Mouse (Mus musculus) spleen, adult 2 months (tissue): ENCODE measurements around the gene Igfbpl1. TPM values are rescaled to one million over a fixed set of nuclear protein-coding genes. Genes with fewer than 3 reads are reported as not detected.

Experiments
- DNase-seq, 2 experiments: peaks; one replicate each; pipeline versions ENCODE4 v3.0.0 to v3.0.0-alpha.2; 2012 to 2021; ENCODE audit warnings: low spot score in 2 of 2, low read depth in 1 of 2
- H3K27ac ChIP-seq: fragments of 200-500 bp; 2 replicates; pipeline ENCODE4 v1.5.1; 2012; ENCODE audit warnings: low read length, inconsistent platforms; ENCODE audit not compliant: insufficient read depth
- H3K27me3 ChIP-seq: fragments of 200-500 bp; 2 replicates; pipeline ENCODE4 v1.6.1; 2012; ENCODE audit warnings: mild to moderate bottlenecking, moderate library complexity, low read length, inconsistent platforms; ENCODE audit not compliant: control insufficient read depth, insufficient read depth
- H3K36me3 ChIP-seq: fragments of 200-500 bp; 2 replicates; pipeline ENCODE4 v1.6.1; 2012; ENCODE audit warnings: mild to moderate bottlenecking, low read length, inconsistent platforms; ENCODE audit not compliant: control insufficient read depth, insufficient read depth
- H3K4me1 ChIP-seq: fragments of 200-500 bp; 2 replicates; pipeline ENCODE4 v1.6.1; 2011; ENCODE audit warnings: inconsistent platforms; ENCODE audit not compliant: control insufficient read depth, insufficient read depth, insufficient read length
- H3K4me3 ChIP-seq: fragments of 200-500 bp; 2 replicates; pipeline ENCODE4 v1.5.1; 2011; ENCODE audit warnings: mild to moderate bottlenecking, inconsistent platforms; ENCODE audit not compliant: insufficient read depth, insufficient read length; ENCODE audit errors: extremely low read depth
- CTCF ChIP-seq: fragments of 200-500 bp; IDR thresholded peaks from 2 replicates; pipeline ENCODE4 v1.5.1; 2011; ENCODE audit warnings: mild to moderate bottlenecking, inconsistent platforms; ENCODE audit not compliant: insufficient read depth, insufficient read length, insufficient replicate concordance; ENCODE audit errors: extremely low read depth
- POLR2A ChIP-seq: fragments of 200-500 bp; IDR thresholded peaks from 2 replicates; pipeline ENCODE4 v1.6.1; 2011; ENCODE audit warnings: low read depth, low read length, inconsistent platforms
- WGBS: fragments of 180-500 bp; shearing (Covaris S2); methylation state at CpG from one replicate; pipeline ENCODE4 v1.1.7; 2018; 5-methylcytosine and 5-hydroxymethylcytosine counted together
- polyA plus RNA-seq: library from polyadenylated mRNA; depleted of rRNA; stranded (reverse); fragments of >200 nt; gene quantifications from 2 replicates; pipeline ENCODE4 v1.2.3, GENCODE M21; 2012

Gene Igfbpl1
- polyA plus RNA-seq, 1 experiment = not detected

DNA sequence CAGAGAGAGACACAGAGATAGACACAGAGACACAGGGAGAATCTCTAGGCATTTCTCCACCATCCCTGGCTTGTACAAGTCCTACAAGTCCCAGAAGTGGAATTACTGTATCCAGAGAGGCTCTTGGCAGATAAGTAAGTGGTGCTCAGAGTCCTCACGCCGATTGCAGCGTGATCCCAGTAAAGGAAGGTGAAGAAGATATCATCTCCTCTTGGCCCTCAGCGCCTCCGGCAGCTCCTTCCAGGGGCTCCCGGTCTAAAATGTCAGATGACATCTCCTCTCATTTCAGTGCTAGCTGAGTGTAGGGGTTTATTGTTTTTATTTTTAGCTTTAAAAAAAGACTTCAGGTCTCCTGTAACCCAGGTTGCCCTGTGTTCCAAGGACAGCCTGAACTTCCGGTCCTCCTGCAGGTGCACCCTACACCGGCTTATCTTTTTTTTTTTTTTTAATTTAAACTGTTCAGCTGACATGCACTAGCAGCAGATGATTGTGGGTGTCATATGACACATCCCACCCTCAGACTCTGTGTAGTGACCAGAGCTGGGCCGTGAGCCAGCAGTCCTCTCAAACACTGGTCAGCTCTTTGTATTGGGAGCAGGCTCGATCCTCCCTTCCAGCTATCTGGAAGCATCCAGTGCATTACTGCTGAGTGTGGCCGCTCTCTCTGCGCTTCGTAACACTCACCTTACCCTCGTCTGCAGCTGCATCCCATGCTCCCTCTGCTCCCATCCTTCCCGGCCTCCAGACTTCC, 26.9 kb upstream of the Igfbpl1 start:
- no peak for DNase-seq
- WGBS = 88% methylated on average over 15 of the region's 15 CpGs
- Histone ChIP-seq H3K4me3 (no peak overlapping the region), H3K4me1 (no peaks in the 10 kb centered on the region), H3K27me3 (no peaks in the 10 kb centered on the region), H3K27ac (no peak overlapping the region), H3K36me3 (no peaks in the 10 kb centered on the region)
- TF ChIP-seq CTCF = no peak
- no peak for TF ChIP-seq POLR2A

DNA sequence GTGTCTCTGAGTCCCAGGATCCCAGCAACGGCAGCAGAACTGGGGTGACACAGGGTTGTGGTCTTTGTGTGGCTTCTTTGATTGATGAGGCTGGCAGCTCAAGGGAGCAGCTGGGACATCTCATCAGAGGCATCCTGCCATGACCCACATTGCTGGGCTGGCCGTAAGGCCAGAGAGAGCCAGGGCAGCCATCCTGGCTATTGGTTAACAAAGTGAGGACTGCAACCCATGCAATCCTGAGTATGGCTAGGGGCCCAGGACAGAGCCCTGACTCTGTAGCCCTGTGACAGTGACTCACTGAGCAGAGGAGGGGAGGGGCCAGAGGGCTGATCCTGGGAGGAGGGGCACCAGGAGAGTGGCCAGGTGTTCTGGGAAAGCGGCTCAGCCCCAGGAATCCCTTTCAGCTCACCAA, 24.9 kb upstream of the Igfbpl1 start:
- no peak overlapping the region for H3K27ac ChIP-seq
- DNase-seq = no peak
- no peak overlapping the region for H3K4me3 ChIP-seq
- WGBS = 48% methylated on average over 3 of the region's 3 CpGs
- H3K4me1 ChIP-seq = no peaks in the 10 kb centered on the region
- H3K36me3 ChIP-seq = no peaks in the 10 kb centered on the region
- TF ChIP-seq CTCF (no peak), POLR2A (no peak)
- no peaks in the 10 kb centered on the region for H3K27me3 ChIP-seq

DNA sequence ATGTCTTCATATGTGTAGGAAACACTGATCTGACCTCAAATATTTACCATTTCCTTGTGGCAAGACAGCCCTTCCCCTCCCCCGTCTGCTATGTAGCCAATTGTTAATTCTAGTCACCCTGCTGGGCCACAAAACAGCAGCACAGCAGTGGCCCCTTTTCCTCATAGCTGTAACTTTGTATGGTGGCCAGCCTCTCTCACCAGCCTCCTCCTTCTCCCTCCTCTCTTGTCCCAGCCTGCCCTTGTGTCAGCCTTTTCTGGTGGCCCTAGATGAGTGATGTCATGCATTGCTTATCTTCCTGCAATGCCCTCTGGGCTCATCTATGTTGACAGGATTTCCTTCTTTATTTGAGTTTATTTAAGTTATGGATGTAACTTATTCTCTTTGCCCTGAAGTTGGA, 22.7 kb upstream of the Igfbpl1 start:
- Histone ChIP-seq H3K4me3 (no peak overlapping the region), H3K36me3 (no peaks in the 10 kb centered on the region), H3K27me3 (no peaks in the 10 kb centered on the region), H3K4me1 (no peaks in the 10 kb centered on the region), H3K27ac (no peak overlapping the region)
- no peak for DNase-seq
- TF ChIP-seq CTCF = no peak
- no peak for TF ChIP-seq POLR2A
- WGBS = 63% methylated on average over 1 of the region's 1 CpGs

DNA sequence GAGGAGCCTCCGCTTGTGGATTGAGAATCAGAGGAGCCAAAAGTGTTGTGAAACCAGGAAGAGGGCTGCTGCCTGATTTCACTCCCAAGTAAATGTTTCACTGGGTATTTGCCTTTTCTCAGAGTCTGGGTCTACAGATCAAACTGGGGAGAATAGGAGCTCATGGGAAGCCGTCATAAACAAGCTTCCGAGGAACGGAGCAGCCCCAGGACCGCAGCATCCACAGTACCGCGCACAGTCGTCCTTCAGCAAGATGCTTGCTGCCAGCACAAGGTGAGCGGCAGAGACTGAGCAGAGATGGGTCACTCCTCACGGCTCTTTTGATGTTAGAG, 22.1 kb upstream of the Igfbpl1 start:
- H3K4me3 ChIP-seq = no peak overlapping the region
- H3K27me3 ChIP-seq = no peaks in the 10 kb centered on the region
- H3K4me1 ChIP-seq = no peaks in the 10 kb centered on the region
- DNase-seq = no peak
- no peak for TF ChIP-seq POLR2A
- TF ChIP-seq CTCF = no peak
- no peaks in the 10 kb centered on the region for H3K36me3 ChIP-seq
- H3K27ac ChIP-seq = no peak overlapping the region
- 53% methylated on average over 10 of the region's 10 CpGs for WGBS

DNA sequence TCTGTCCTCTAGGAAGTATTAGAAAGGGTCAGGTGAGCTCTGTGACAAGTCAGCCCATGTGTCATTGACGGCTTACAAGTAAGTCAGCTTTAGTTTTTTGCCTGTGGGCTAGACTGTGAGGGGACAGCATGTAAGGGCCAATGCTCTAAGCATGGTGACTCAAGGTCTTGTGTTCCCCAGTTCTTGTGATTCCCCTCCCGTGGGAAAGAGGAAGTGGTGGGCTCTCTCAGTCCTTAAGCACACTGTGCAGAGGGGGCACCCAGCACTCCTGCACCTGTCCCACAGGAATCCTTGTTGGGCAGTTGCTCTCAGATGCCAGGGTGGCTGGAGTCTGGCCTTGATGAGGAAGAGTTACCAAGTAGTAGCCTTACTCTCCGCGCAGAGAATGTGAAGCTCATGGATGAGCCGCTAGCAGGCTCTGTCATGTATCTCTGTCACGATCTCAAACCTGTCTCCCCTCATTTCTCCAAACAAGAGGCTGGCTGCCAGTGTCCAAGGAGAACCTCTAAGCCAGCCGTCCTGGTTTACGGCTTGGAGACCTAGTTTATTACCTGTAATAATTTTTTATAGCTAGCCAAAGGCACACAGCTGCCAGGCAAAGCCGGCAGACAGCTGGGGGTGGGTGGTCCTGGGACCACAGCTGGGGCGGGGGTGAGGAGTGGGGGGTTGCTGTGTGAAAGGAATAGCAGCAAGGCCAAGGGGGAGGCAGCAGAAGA, 21.5 kb upstream of the Igfbpl1 start, which contains the start of gene Stra6l:
Gene Stra6l (plus strand): TSS at position 556 of the 716 bp plus-strand sequence.
- Histone ChIP-seq H3K4me1 (no peaks in the 10 kb centered on the region), H3K27ac (no peak within 1 kb of the TSS), H3K27me3 (no peaks in the 10 kb centered on the region), H3K36me3 (no peaks in the 10 kb centered on the region), H3K4me3 (no peak within 1 kb of the TSS)
- no peak for DNase-seq
- TF ChIP-seq POLR2A (no peak), CTCF (no peak)
- 37% methylated on average over 10 of the region's 10 CpGs for WGBS

DNA sequence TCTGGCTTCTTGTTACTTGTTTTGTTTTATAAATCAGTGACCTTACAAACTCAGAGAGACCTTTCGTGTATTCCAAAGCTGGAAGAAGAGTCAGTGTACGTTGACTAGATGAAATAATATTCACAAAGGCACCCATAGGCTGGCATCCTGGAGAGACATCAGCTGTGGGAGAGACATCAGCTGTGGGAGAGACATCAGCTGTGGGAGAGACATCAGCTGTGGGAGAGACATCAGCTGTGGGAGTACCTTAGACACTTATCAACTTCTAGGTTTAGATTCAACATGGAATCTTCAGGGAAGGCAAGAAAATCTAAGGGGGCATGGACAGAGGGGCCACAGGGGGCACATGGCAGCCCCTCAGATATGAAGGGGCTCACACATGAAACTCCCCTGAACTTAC, 19.5 kb upstream of the Igfbpl1 start:
- Histone ChIP-seq H3K27me3 (no peaks in the 10 kb centered on the region), H3K4me3 (no peak overlapping the region), H3K27ac (no peak overlapping the region), H3K4me1 (no peaks in the 10 kb centered on the region), H3K36me3 (no peaks in the 10 kb centered on the region)
- no peak for DNase-seq
- WGBS = 89% methylated on average over 2 of the region's 2 CpGs
- no peak for TF ChIP-seq CTCF
- no peak for TF ChIP-seq POLR2A

DNA sequence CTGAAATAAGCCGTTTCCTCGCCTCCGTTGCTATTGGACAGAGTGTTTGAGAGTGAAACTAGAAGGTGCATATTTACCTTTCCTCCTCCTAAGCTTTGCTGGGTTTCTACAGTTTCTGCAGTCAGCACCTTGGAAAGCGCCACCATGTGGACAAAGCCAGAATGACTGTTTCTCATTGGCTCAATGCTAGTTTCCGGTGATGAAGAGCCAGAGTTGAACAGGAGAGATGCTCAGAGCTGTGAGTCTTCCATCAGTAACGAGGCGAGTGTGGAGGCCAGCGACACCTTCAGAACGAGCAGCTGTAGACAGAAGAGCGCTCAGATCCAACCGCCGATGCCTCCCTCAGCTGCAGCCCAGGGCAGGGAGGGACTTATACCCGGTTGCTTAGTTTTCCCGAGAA, 17.6 kb upstream of the Igfbpl1 start:
- WGBS = 44% methylated on average over 14 of the region's 14 CpGs
- Histone ChIP-seq H3K36me3 (no peaks in the 10 kb centered on the region), H3K4me1 (no peaks in the 10 kb centered on the region), H3K27me3 (no peaks in the 10 kb centered on the region), H3K4me3 (no peak overlapping the region), H3K27ac (no peak overlapping the region)
- peak; percentile 14 to 17 for DNase-seq
- peak; percentile 42; the same call in 1 of the 2 replicates for TF ChIP-seq CTCF
- TF ChIP-seq POLR2A = no peak
